Mouse (Mus musculus) forebrain, postnatal 0 days (tissue): Measurements from ENCODE around the gene Kif1a. TPM values are rescaled to one million over a fixed set of nuclear protein-coding genes. Genes with fewer than 3 reads are reported as not detected.

ENCODE experiments used
- ATAC-seq: fragments of 200-750 bp; cut with Nextera tagmentation; 2 replicates; pipeline ENCODE4 v1.8.0; 2017; ENCODE audit warnings: mild to moderate bottlenecking, moderate library complexity
- DNase-seq: peaks from one replicate; pipeline ENCODE4 v3.0.0-alpha.2; 2015
- H3K27ac ChIP-seq: fragments of 300-500 bp; sonication (generic); 2 replicates; pipeline ENCODE4 v1.5.1; 2014; ENCODE audit warnings: low read depth, mild to moderate bottlenecking, antibody characterized with exemption, low read length, moderate library complexity, mixed read lengths
- H3K27me3 ChIP-seq: fragments of 300-500 bp; sonication (generic); 2 replicates; pipeline ENCODE4 v1.6.1; 2014; ENCODE audit warnings: mild to moderate bottlenecking, low read length, mixed read lengths; ENCODE audit not compliant: insufficient read depth
- H3K36me3 ChIP-seq: fragments of 300-500 bp; sonication (generic); 2 replicates; pipeline ENCODE4 v1.6.1; 2014; ENCODE audit warnings: mild to moderate bottlenecking, moderate library complexity; ENCODE audit not compliant: insufficient read depth
- H3K4me1 ChIP-seq: fragments of 300-500 bp; sonication (generic); 2 replicates; pipeline ENCODE4 v1.6.1; 2014; ENCODE audit warnings: antibody characterized with exemption; ENCODE audit not compliant: insufficient read depth
- H3K4me2 ChIP-seq: fragments of 300-500 bp; sonication (generic); 2 replicates; pipeline ENCODE4 v1.6.1; 2014; ENCODE audit warnings: low read depth, mild to moderate bottlenecking, moderate library complexity
- H3K4me3 ChIP-seq: fragments of 300-500 bp; sonication (generic); 2 replicates; pipeline ENCODE4 v1.5.1; 2014; ENCODE audit warnings: low read depth, low read length, mixed read lengths
- H3K9ac ChIP-seq: fragments of 300-500 bp; sonication (generic); 2 replicates; pipeline ENCODE4 v1.6.1; 2014; ENCODE audit warnings: mild to moderate bottlenecking
- H3K9me3 ChIP-seq: fragments of 300-500 bp; sonication (generic); 2 replicates; pipeline ENCODE4 v1.6.1; 2016; ENCODE audit warnings: low read length
- CTCF ChIP-seq: sonication (generic); IDR thresholded peaks from 2 replicates; pipeline ENCODE4 v1.5.1; 2016; ENCODE audit warnings: antibody characterized with exemption, control low read depth, low read depth
- WGBS: fragments of 180-500 bp; shearing (Covaris S2); extraction: QIAGEN DNeasy Blood & Tissue Kit; methylation state at CpG from one replicate; pipeline ENCODE4 v1.1.7; 2014; 5-methylcytosine and 5-hydroxymethylcytosine counted together
- polyA plus RNA-seq: library from polyadenylated mRNA; unstranded; fragments of >200 nt; fragmentation: Nextera tagmentation; extraction: Ambion mirVana; gene quantifications from 2 replicates; pipeline ENCODE4 v1.2.1, GENCODE M21; 2015
- total RNA-seq: library from RNA; depleted of rRNA; stranded (reverse); fragments of >200 nt; gene quantifications from 2 replicates; pipeline ENCODE4 v1.2.3, GENCODE M21; 2014

Gene Kif1a
- total and polyA plus RNA-seq, 2 experiments from 2014 or later: 465 to 564 TPM

DNA sequence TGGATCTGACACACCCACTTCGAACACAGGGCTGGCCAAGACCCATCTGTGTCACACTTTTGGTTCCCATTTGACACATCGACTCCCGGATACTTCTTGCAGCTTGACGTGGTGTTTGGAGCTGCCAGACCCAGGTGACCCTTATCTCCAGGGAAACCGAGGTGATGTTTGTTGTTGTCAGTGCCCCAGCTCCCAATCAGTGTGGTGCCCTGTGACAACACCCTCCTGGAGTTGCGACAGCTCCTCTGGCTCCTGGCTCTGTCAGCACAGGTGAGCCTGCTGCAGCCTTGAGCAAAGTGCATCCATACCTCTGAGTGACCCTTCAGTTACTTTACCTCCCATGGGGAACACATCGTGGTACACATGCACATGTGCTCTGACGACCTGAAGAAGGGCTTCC lies 30.9 kb upstream of the Kif1a start:
- Histone ChIP-seq H3K9me3 (no peaks in the 10 kb centered on the region), H3K27ac (no peak overlapping the region), H3K4me1 (no peaks in the 10 kb centered on the region), H3K4me2 (no peak overlapping the region), H3K9ac (no peak overlapping the region), H3K27me3 (no peaks in the 10 kb centered on the region), H3K36me3 (no peaks in the 10 kb centered on the region), H3K4me3 (no peak overlapping the region)
- TF ChIP-seq CTCF: no peak
- WGBS: 67% methylated on average over 8 of the region's 8 CpGs
- DNase-seq (no peak), ATAC-seq (no peak)

DNA sequence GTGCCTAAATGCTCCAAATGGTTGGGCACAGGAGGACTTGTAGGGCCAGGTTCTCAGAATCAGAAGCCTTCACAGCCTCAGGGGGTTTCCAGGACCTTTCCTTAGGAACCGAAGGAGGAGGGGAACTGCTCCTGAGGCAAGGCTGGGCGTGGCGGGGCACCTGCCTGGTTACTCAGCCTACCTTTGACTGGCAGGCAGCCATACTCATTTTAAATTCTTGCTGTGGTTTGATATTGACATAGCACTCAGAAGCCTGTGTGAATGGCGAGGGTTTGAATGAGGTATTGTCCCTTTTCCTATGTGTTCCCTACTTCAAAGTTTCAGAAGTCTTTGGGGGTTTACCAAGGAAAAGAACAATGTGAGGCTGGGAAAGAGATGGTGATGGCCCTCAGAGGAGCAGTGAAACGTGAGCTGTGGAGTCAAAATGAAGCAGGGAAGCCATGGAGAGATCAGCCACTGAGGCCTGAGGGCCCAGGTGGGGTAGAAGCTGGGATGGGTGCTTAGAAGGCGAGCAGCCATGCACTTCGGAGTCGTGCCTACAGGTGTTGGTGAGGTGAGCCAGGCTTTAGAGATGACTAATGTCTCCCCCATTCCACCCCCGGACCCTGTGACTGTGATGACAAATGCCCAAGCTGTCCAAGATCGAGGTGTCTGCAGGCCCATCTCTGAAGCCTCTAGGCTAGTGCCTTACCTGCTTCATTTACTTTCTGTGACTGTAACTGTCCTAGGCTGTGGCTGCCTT lies 28.7 kb upstream of the Kif1a start:
- Histone ChIP-seq H3K4me3 (no peak overlapping the region), H3K27me3 (no peaks in the 10 kb centered on the region), H3K9me3 (no peaks in the 10 kb centered on the region), H3K4me2 (no peak overlapping the region), H3K4me1 (no peaks in the 10 kb centered on the region), H3K9ac (no peak overlapping the region), H3K36me3 (no peaks in the 10 kb centered on the region), H3K27ac (no peak overlapping the region)
- ATAC-seq (no peak), DNase-seq (no peak)
- 63% methylated on average over 10 of the region's 10 CpGs for WGBS
- TF ChIP-seq CTCF: no peak

GRCm38 (mm10) chr1:93128710-93129349 lies 27.1 kb upstream of the Kif1a start:
- DNase-seq (peak; percentile 67), ATAC-seq (peak; percentile 83)
- Histone ChIP-seq H3K27ac (no peak overlapping the region), H3K4me2 (no peak overlapping the region), H3K9me3 (no peaks in the 10 kb centered on the region), H3K4me3 (no peak overlapping the region), H3K4me1 (no peaks in the 10 kb centered on the region), H3K9ac (no peak overlapping the region), H3K27me3 (no peaks in the 10 kb centered on the region), H3K36me3 (no peaks in the 10 kb centered on the region)
- WGBS: 30% methylated on average over 6 of the region's 6 CpGs
- peak; percentile 79 for TF ChIP-seq CTCF

DNA sequence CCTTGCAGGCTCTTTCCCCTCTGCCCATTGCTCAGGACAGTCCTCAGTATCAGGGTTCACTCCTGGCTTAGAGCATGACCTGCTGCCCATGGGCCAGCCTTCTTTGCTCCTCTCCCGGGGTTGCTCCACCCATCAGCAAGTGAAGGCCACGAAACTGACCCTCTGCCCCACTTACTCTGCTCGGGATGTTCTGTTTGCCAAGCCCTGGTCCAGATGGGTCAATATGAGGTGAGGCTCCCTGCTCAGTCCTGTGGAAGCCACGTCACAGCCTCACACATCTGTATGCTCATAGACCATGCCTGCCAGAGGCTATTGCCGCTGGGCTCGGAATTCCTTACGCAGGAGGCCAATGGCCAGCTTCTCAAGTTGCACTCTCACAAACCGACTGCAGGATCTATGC lies 26.5 kb upstream of the Kif1a start:
- no peak for DNase-seq
- Histone ChIP-seq H3K4me3 (no peak overlapping the region), H3K36me3 (no peaks in the 10 kb centered on the region), H3K9ac (no peak overlapping the region), H3K9me3 (no peaks in the 10 kb centered on the region), H3K27ac (no peak overlapping the region), H3K4me1 (no peaks in the 10 kb centered on the region), H3K4me2 (no peak overlapping the region), H3K27me3 (no peaks in the 10 kb centered on the region)
- 83% methylated on average over 8 of the region's 8 CpGs for WGBS
- TF ChIP-seq CTCF: no peak
- no peak for ATAC-seq

GRCm38 (mm10) chr1:93125256-93125655 lies 23.5 kb upstream of the Kif1a start:
- no peak for ATAC-seq
- DNase-seq: no peak

GRCm38 (mm10) chr1:93124066-93124465 lies 22.3 kb upstream of the Kif1a start:
- Histone ChIP-seq H3K36me3 (no peaks in the 10 kb centered on the region), H3K4me3 (no peak overlapping the region), H3K9me3 (no peaks in the 10 kb centered on the region), H3K9ac (no peak overlapping the region), H3K27me3 (no peaks in the 10 kb centered on the region), H3K27ac (no peak overlapping the region), H3K4me1 (no peaks in the 10 kb centered on the region), H3K4me2 (no peak overlapping the region)
- DNase-seq: no peak
- 85% methylated on average over 8 of the region's 8 CpGs for WGBS
- no peak for ATAC-seq
- no peak for TF ChIP-seq CTCF

More at GRCm38 (mm10) chr1:93125256-93125655, 23.5 kb upstream of the Kif1a start:
- H3K4me2 ChIP-seq: no peak overlapping the region
- no peak overlapping the region for H3K9ac ChIP-seq
- no peaks in the 10 kb centered on the region for H3K36me3 ChIP-seq
- H3K4me1 ChIP-seq: no peaks in the 10 kb centered on the region
- TF ChIP-seq CTCF: no peak
- no peaks in the 10 kb centered on the region for H3K9me3 ChIP-seq
- no peak overlapping the region for H3K4me3 ChIP-seq
- 74% methylated on average over 5 of the region's 5 CpGs for WGBS
- H3K27ac ChIP-seq: no peak overlapping the region
- H3K27me3 ChIP-seq: no peaks in the 10 kb centered on the region

GRCm38 (mm10) chr1:93123179-93123854 lies 21.6 kb upstream of the Kif1a start:
- no peak overlapping the region for H3K9ac ChIP-seq
- no peak for DNase-seq
- H3K4me1 ChIP-seq: no peaks in the 10 kb centered on the region
- no peaks in the 10 kb centered on the region for H3K36me3 ChIP-seq
- no peak overlapping the region for H3K4me2 ChIP-seq
- WGBS: 80% methylated on average over 11 of the region's 11 CpGs
- H3K4me3 ChIP-seq: no peak overlapping the region
- H3K9me3 ChIP-seq: no peaks in the 10 kb centered on the region
- no peak for TF ChIP-seq CTCF
- ATAC-seq: no peak
- H3K27me3 ChIP-seq: no peaks in the 10 kb centered on the region
- no peak overlapping the region for H3K27ac ChIP-seq
